Mouse (Mus musculus) lung, embryonic 16.5 days (tissue): Measurements from ENCODE around the gene P2rx2. TPM values are rescaled to one million over a fixed set of nuclear protein-coding genes. Genes with fewer than 3 reads are reported as not detected.

Experiments
- ATAC-seq: fragments of 200-750 bp; cut with Nextera tagmentation; 2 replicates; pipeline ENCODE4 v1.8.0; 2017; ENCODE audit warnings: low read depth, mild to moderate bottlenecking, moderate library complexity
- H3K27ac ChIP-seq: fragments of 300-500 bp; sonication (generic); 2 replicates; pipeline ENCODE4 v1.5.1; 2014; ENCODE audit warnings: mild to moderate bottlenecking, control low read depth, low read length
- H3K27me3 ChIP-seq: fragments of 300-500 bp; sonication (generic); 2 replicates; pipeline ENCODE4 v1.6.1; 2014; ENCODE audit warnings: low read depth, low read length, mixed read lengths; ENCODE audit not compliant: control insufficient read depth, insufficient read depth
- H3K36me3 ChIP-seq: fragments of 300-500 bp; sonication (generic); 2 replicates; pipeline ENCODE4 v1.6.1; 2014; ENCODE audit warnings: low read length; ENCODE audit not compliant: control insufficient read depth, insufficient read depth
- H3K4me1 ChIP-seq: fragments of 300-500 bp; sonication (generic); replicated peaks from 2 replicates; pipeline ENCODE4 v1.6.1; 2014; ENCODE audit warnings: low read length, mixed read lengths; ENCODE audit not compliant: control insufficient read depth, insufficient read depth
- H3K4me2 ChIP-seq: fragments of 300-500 bp; sonication (generic); 2 replicates; pipeline ENCODE4 v1.6.1; 2014; ENCODE audit warnings: low read depth, low read length, control low read depth
- H3K4me3 ChIP-seq: fragments of 300-500 bp; sonication (generic); 2 replicates; pipeline ENCODE4 v1.5.1; 2014; ENCODE audit warnings: mild to moderate bottlenecking, low read length, control low read depth
- H3K9ac ChIP-seq: fragments of 300-500 bp; sonication (generic); 2 replicates; pipeline ENCODE4 v1.6.1; 2014; ENCODE audit warnings: low read length, control low read depth
- H3K9me3 ChIP-seq: fragments of 300-500 bp; sonication (generic); 2 replicates; pipeline ENCODE4 v1.6.1; 2016; ENCODE audit warnings: low read length; ENCODE audit not compliant: control insufficient read depth
- WGBS: fragments of 180-500 bp; shearing (Covaris S2); extraction: QIAGEN DNeasy Blood & Tissue Kit; methylation state at CpG from one replicate; pipeline ENCODE4 v1.1.7; 2014; 5-methylcytosine and 5-hydroxymethylcytosine counted together
- polyA plus RNA-seq: library from polyadenylated mRNA; unstranded; fragments of >200 nt; fragmentation: Nextera tagmentation; extraction: Ambion mirVana; gene quantifications from 2 replicates; pipeline ENCODE4 v1.2.1, GENCODE M21; 2015

P2rx2 gene
- 15.5 and 17.2 TPM in 2 replicates for polyA plus RNA-seq

GRCm38 (mm10) chr5:110342648-110343284 lies at the start of gene P2rx2:
Gene P2rx2 (minus strand): TSS chr5:110343212.
- Histone ChIP-seq H3K36me3 (no peaks in the 10 kb centered on the region), H3K4me3 (peak within 1 kb of the TSS; percentile 53), H3K27me3 (peaks cover 16% of the 10 kb centered on the region; the same call in 1 of the 2 replicates), H3K4me2 (peak within 1 kb of the TSS; percentile 91), H3K9me3 (no peaks in the 10 kb centered on the region), H3K4me1 (peaks cover 11% of the 10 kb centered on the region), H3K27ac (peak within 1 kb of the TSS; percentile 82), H3K9ac (peak within 1 kb of the TSS; percentile 66)
- 2% methylated on average over 43 of the region's 43 CpGs for WGBS
- ATAC-seq, result peak; percentile 70

GRCm38 (mm10) chr5:110392727-110393126 lies 49.7 kb upstream of the P2rx2 start:
- Histone ChIP-seq H3K27me3 (no peaks in the 10 kb centered on the region), H3K36me3 (no peaks in the 10 kb centered on the region), H3K9me3 (no peaks in the 10 kb centered on the region), H3K4me1 (no peaks in the 10 kb centered on the region), H3K27ac (no peak overlapping the region), H3K4me3 (no peak overlapping the region), H3K9ac (no peak overlapping the region), H3K4me2 (no peak overlapping the region)
- WGBS, result 73% methylated on average over 5 of the region's 5 CpGs
- no peak for ATAC-seq

- ATAC-seq, result no peak
- no peaks in the 10 kb centered on the region for H3K36me3 ChIP-seq
- 81% methylated on average over 4 of the region's 4 CpGs for WGBS
- H3K27me3 ChIP-seq, result no peaks in the 10 kb centered on the region
- H3K4me1 ChIP-seq, result peaks cover 8% of the 10 kb centered on the region; the same call in 1 of the 2 replicates
- no peaks in the 10 kb centered on the region for H3K9me3 ChIP-seq
- H3K27ac ChIP-seq, result no peak overlapping the region
- H3K9ac ChIP-seq, result no peak overlapping the region
- H3K4me2 ChIP-seq, result no peak overlapping the region
- H3K4me3 ChIP-seq, result no peak overlapping the region
These were observed 47.6 kb upstream of the P2rx2 start for GRCm38 (mm10) chr5:110390631-110391030.

GRCm38 (mm10) chr5:110387332-110387731 lies 44.3 kb upstream of the P2rx2 start:
- Histone ChIP-seq H3K36me3 (no peaks in the 10 kb centered on the region), H3K4me1 (peaks cover 8% of the 10 kb centered on the region; the same call in 1 of the 2 replicates), H3K27ac (no peak overlapping the region), H3K4me2 (peak overlapping the region; percentile 81), H3K9me3 (no peaks in the 10 kb centered on the region), H3K9ac (peak overlapping the region; percentile 67), H3K4me3 (peak overlapping the region; percentile 68), H3K27me3 (no peaks in the 10 kb centered on the region)
- 15% methylated on average over 8 of the region's 8 CpGs for WGBS
- ATAC-seq, result peak; percentile 32; the same call in 1 of the 2 replicates

- WGBS, result under 1% methylated on average over 90 of the region's 90 CpGs
- ATAC-seq, result peak; percentile 92
- Histone ChIP-seq H3K4me2 (peak overlapping the region; percentile 81), H3K27me3 (no peaks in the 10 kb centered on the region), H3K4me1 (peaks cover 8% of the 10 kb centered on the region; the same call in 1 of the 2 replicates), H3K36me3 (no peaks in the 10 kb centered on the region), H3K9me3 (no peaks in the 10 kb centered on the region), H3K4me3 (peak overlapping the region; percentile 68), H3K9ac (peak overlapping the region; percentile 67), H3K27ac (no peak overlapping the region)
These were observed 43.6 kb upstream of the P2rx2 start for GRCm38 (mm10) chr5:110386371-110387330.

GRCm38 (mm10) chr5:110385263-110385662 lies 42.3 kb upstream of the P2rx2 start:
- no peak overlapping the region for H3K4me3 ChIP-seq
- H3K36me3 ChIP-seq, result no peaks in the 10 kb centered on the region
- H3K27ac ChIP-seq, result no peak overlapping the region
- H3K9me3 ChIP-seq, result no peaks in the 10 kb centered on the region
- WGBS, result 51% methylated on average over 4 of the region's 4 CpGs
- no peak overlapping the region for H3K4me2 ChIP-seq
- no peak for ATAC-seq
- no peaks in the 10 kb centered on the region for H3K27me3 ChIP-seq
- H3K9ac ChIP-seq, result no peak overlapping the region
- peaks cover 8% of the 10 kb centered on the region; the same call in 1 of the 2 replicates for H3K4me1 ChIP-seq

- ATAC-seq, result no peak
- H3K4me1 ChIP-seq, result peaks cover 8% of the 10 kb centered on the region; the same call in 1 of the 2 replicates
- H3K4me3 ChIP-seq, result no peak overlapping the region
- no peak overlapping the region for H3K9ac ChIP-seq
- no peaks in the 10 kb centered on the region for H3K36me3 ChIP-seq
- no peaks in the 10 kb centered on the region for H3K9me3 ChIP-seq
- 86% methylated on average over 6 of the region's 6 CpGs for whole genome bisulfite sequencing
- H3K4me2 ChIP-seq, result no peak overlapping the region
- no peak overlapping the region for H3K27ac ChIP-seq
- H3K27me3 ChIP-seq, result no peaks in the 10 kb centered on the region
These were observed 41.5 kb upstream of the P2rx2 start for GRCm38 (mm10) chr5:110384491-110384890.

- Histone ChIP-seq H3K27me3 (no peaks in the 10 kb centered on the region), H3K9me3 (no peaks in the 10 kb centered on the region), H3K27ac (no peak overlapping the region), H3K9ac (no peak overlapping the region), H3K36me3 (peaks cover 5% of the 10 kb centered on the region), H3K4me2 (no peak overlapping the region), H3K4me3 (no peak overlapping the region), H3K4me1 (no peaks in the 10 kb centered on the region)
- ATAC-seq, result no peak
- 89% methylated on average over 4 of the region's 4 CpGs for WGBS
These were observed 36.8 kb upstream of the P2rx2 start for GRCm38 (mm10) chr5:110379823-110380222.

GRCm38 (mm10) chr5:110379086-110379485 lies 36.1 kb upstream of the P2rx2 start:
- H3K4me2 ChIP-seq, result no peak overlapping the region
- no peak overlapping the region for H3K27ac ChIP-seq
- H3K27me3 ChIP-seq, result no peaks in the 10 kb centered on the region
- WGBS, result 85% methylated on average over 15 of the region's 15 CpGs
- H3K36me3 ChIP-seq, result peaks cover 5% of the 10 kb centered on the region
- no peaks in the 10 kb centered on the region for H3K9me3 ChIP-seq
- no peak overlapping the region for H3K4me3 ChIP-seq
- H3K9ac ChIP-seq, result no peak overlapping the region
- no peak for ATAC-seq
- no peaks in the 10 kb centered on the region for H3K4me1 ChIP-seq
